Mouse (Mus musculus) CH12.LX (cell line): ENCODE data around the gene Nos1. TPM values are rescaled to one million over a fixed set of nuclear protein-coding genes. Genes with fewer than 3 reads are reported as not detected.
A peak's percentile ranks its signal among the peaks of the same experiment; 100 is the strongest.

Experiments
- DNase-seq: peaks from one replicate; pipeline ENCODE4 v3.0.0-alpha.2; 2013; ENCODE audit errors: extremely low read depth
- H3K27ac ChIP-seq: 2 replicates; pipeline ENCODE4 v1.5.1; 2012; ENCODE audit warnings: low read depth, mild to moderate bottlenecking, control low read depth, moderate library complexity; ENCODE audit not compliant: insufficient read depth
- H3K27me3 ChIP-seq: replicated peaks from 2 replicates; pipeline ENCODE3; 2012; ENCODE audit warnings: inconsistent platforms
- H3K36me3 ChIP-seq, 2 experiments: replicated peaks in 1 of 2; 2 replicates each; pipeline versions ENCODE3 to v1.6.1; 2012; ENCODE audit warnings: inconsistent platforms in 1 of 2, low read length in 1 of 2, mild to moderate bottlenecking in 1 of 2, mixed read lengths in 1 of 2, moderate library complexity in 1 of 2; ENCODE audit not compliant: control insufficient read depth in 1 of 2, insufficient read depth in 1 of 2
- H3K4me1 ChIP-seq, 2 experiments: 2 replicates each; pipeline ENCODE4 v1.6.1; 2012; ENCODE audit warnings: inconsistent platforms in 1 of 2, moderate library complexity in 1 of 2; ENCODE audit not compliant: insufficient read depth in 2 of 2, control insufficient read depth in 1 of 2
- H3K4me2 ChIP-seq: 2 replicates; pipeline ENCODE4 v1.6.1; 2012; ENCODE audit warnings: low read depth, mild to moderate bottlenecking, control low read depth; ENCODE audit not compliant: poor library complexity, insufficient read depth, severe bottlenecking
- H3K4me3 ChIP-seq, 3 experiments: fragments of 150-350 bp in 1 of 3; sonication (generic) in 1 of 3; replicated peaks in 1 of 3; 2 replicates each; pipeline versions ENCODE3 to v1.5.1; 2011 to 2012; ENCODE audit warnings: low read depth in 2 of 3, low read length in 2 of 3, mild to moderate bottlenecking in 2 of 3, moderate library complexity in 2 of 3, control low read depth in 1 of 3, improper control_type of control experiment in 1 of 3, inconsistent platforms in 1 of 3, mixed read lengths in 1 of 3; ENCODE audit not compliant: poor library complexity in 1 of 3
- H3K79me2 ChIP-seq: replicated peaks from 2 replicates; pipeline ENCODE4 v1.6.1; 2012; ENCODE audit warnings: mild to moderate bottlenecking, moderate library complexity; ENCODE audit not compliant: control insufficient read depth, poor library complexity, insufficient read depth, severe bottlenecking; ENCODE audit errors: extremely low read depth
- H3K9ac ChIP-seq: 2 replicates; pipeline ENCODE4 v1.6.1; 2012; ENCODE audit warnings: low read depth, mild to moderate bottlenecking, control low read depth, moderate library complexity; ENCODE audit not compliant: insufficient read depth
- H3K9me3 ChIP-seq: replicated peaks from 2 replicates; pipeline ENCODE3; 2012; ENCODE audit warnings: low read length, inconsistent platforms, mixed read lengths
- BHLHE40 ChIP-seq: IDR thresholded peaks from 2 replicates; pipeline ENCODE4 v1.6.1; 2011; ENCODE audit warnings: mild to moderate bottlenecking, low read depth, low read length, improper control_type of control experiment
- CHD1 ChIP-seq: IDR thresholded peaks from 2 replicates; pipeline ENCODE4 v1.6.1; 2012; ENCODE audit warnings: low read depth, low read length, improper control_type of control experiment, inconsistent platforms
- CTCF ChIP-seq, 2 experiments: IDR thresholded peaks in 1 of 2; conservative IDR thresholded peaks in 1 of 2; 2 replicates each; pipeline ENCODE4 v1.5.1; 2011 to 2012; ENCODE audit warnings: low read depth in 2 of 2, low read length in 2 of 2, improper control_type of control experiment in 1 of 2, inconsistent platforms in 1 of 2, mild to moderate bottlenecking in 1 of 2, moderate library complexity in 1 of 2
- ELF1 ChIP-seq: IDR thresholded peaks from 2 replicates; pipeline ENCODE4 v1.6.1; 2014; ENCODE audit warnings: low read depth, mild to moderate bottlenecking, inconsistent platforms, low read length, improper control_type of control experiment
- EP300 ChIP-seq: IDR thresholded peaks from 2 replicates; pipeline ENCODE4 v1.6.1; 2011; ENCODE audit warnings: low read length, improper control_type of control experiment
- ETS1 ChIP-seq: conservative IDR thresholded peaks from 2 replicates; pipeline ENCODE4 v1.6.1; 2012; ENCODE audit warnings: low read depth, mild to moderate bottlenecking, inconsistent platforms, low read length, improper control_type of control experiment, moderate library complexity
- GABPA ChIP-seq: IDR thresholded peaks from 2 replicates; pipeline ENCODE4 v1.6.1; 2012; ENCODE audit warnings: low read depth, low read length, improper control_type of control experiment, inconsistent platforms; ENCODE audit not compliant: insufficient replicate concordance
- HCFC1 ChIP-seq: IDR thresholded peaks from 2 replicates; pipeline ENCODE4 v1.6.1; 2012; ENCODE audit warnings: low read depth, mild to moderate bottlenecking, inconsistent platforms, low read length, improper control_type of control experiment
- IRF4 ChIP-seq: IDR thresholded peaks from 2 replicates; pipeline ENCODE4 v1.6.1; 2014; ENCODE audit warnings: low read depth, mild to moderate bottlenecking, inconsistent platforms, low read length, improper control_type of control experiment
- KAT2A ChIP-seq: IDR thresholded peaks from 2 replicates; pipeline ENCODE4 v1.6.1; 2012; ENCODE audit warnings: low read length, improper control_type of control experiment, inconsistent platforms; ENCODE audit not compliant: insufficient replicate concordance
- MAFK ChIP-seq: IDR thresholded peaks from 2 replicates; pipeline ENCODE4 v1.6.1; 2011; ENCODE audit warnings: low read length, improper control_type of control experiment; ENCODE audit not compliant: insufficient replicate concordance
- MEF2A ChIP-seq: IDR thresholded peaks from 2 replicates; pipeline ENCODE4 v1.6.1; 2014; ENCODE audit warnings: low read depth, mild to moderate bottlenecking, inconsistent platforms, low read length, improper control_type of control experiment, borderline replicate concordance
- MXI1 ChIP-seq: IDR thresholded peaks from 2 replicates; pipeline ENCODE4 v1.6.1; 2011; ENCODE audit warnings: mild to moderate bottlenecking, low read depth, low read length, improper control_type of control experiment
- NELFE ChIP-seq: IDR thresholded peaks from 2 replicates; pipeline ENCODE4 v1.6.1; 2011; ENCODE audit warnings: low read depth, low read length, improper control_type of control experiment
- POLR2AphosphoS2 ChIP-seq: IDR thresholded peaks from 2 replicates; pipeline ENCODE4 v1.6.1; 2011; ENCODE audit warnings: low read depth, low read length, improper control_type of control experiment
- RCOR1 ChIP-seq: conservative IDR thresholded peaks from 2 replicates; pipeline ENCODE4 v1.6.1; 2012; ENCODE audit warnings: low read depth, mild to moderate bottlenecking, inconsistent platforms, low read length, improper control_type of control experiment
- SMC3 ChIP-seq: IDR thresholded peaks from 2 replicates; pipeline ENCODE4 v1.6.1; 2011; ENCODE audit warnings: low read depth, low read length, improper control_type of control experiment
- TCF12 ChIP-seq: IDR thresholded peaks from 2 replicates; pipeline ENCODE4 v1.6.1; 2014; ENCODE audit warnings: low read depth, mild to moderate bottlenecking, inconsistent platforms, low read length, improper control_type of control experiment
- USF1 ChIP-seq: IDR thresholded peaks from 2 replicates; pipeline ENCODE4 v1.6.1; 2014; ENCODE audit warnings: low read depth, mild to moderate bottlenecking, inconsistent platforms, low read length, improper control_type of control experiment
- USF2 ChIP-seq: conservative IDR thresholded peaks from 2 replicates; pipeline ENCODE4 v1.6.1; 2011; ENCODE audit warnings: low read depth, low read length, improper control_type of control experiment
- ZKSCAN1 ChIP-seq: IDR thresholded peaks from 2 replicates; pipeline ENCODE4 v1.6.1; 2012; ENCODE audit warnings: low read depth, inconsistent platforms, low read length, improper control_type of control experiment, borderline replicate concordance
- ZNF384 ChIP-seq: IDR thresholded peaks from 2 replicates; pipeline ENCODE4 v1.6.1; 2012; ENCODE audit warnings: low read depth, low read length, improper control_type of control experiment, inconsistent platforms
- dilution Hi-C: fragments of 300-500 bp; cut with MboI; formaldehyde crosslinking; loops from 2 replicates; pipeline ENCODE4 v1.14.3; 2020; ENCODE audit warnings: low sequenced_read_pairs; ENCODE audit not compliant: extremely low pct_unique_long_range_greater_than_20kb, extremely low pct_ligation_motif_present
- in situ Hi-C: fragments of 300-500 bp; cut with MboI; formaldehyde crosslinking; loops from 3 replicates; pipeline ENCODE4 v1.14.3; 2019; ENCODE audit warnings: low sequenced_read_pairs, low pct_ligation_motif_present, low pct_unique_long_range_greater_than_20kb, mixed read lengths
- polyA plus RNA-seq: library from polyadenylated mRNA; unstranded; fragments of >175 nt; gene quantifications from 2 replicates; pipeline ENCODE4 v1.2.1, GENCODE M21; 2012; ENCODE audit warnings: low read depth; ENCODE audit not compliant: insufficient read length
- total RNA-seq, 2 experiments: library from RNA; depleted of rRNA; stranded (reverse); fragments of 300-350 nt in 1 of 2; fragments of >200 nt in 1 of 2; gene quantifications; 2 replicates each; pipeline ENCODE4 v1.2.3; 2012 to 2014

Nos1 gene
- total and polyA plus RNA-seq, 3 experiments: 2.4 to 17.0 (median 5.6) TPM

- Histone ChIP-seq H3K27ac (no peak overlapping the region), H3K4me3 (no peak overlapping the region), H3K4me1 (peaks cover 7% of the 10 kb centered on the region in 2 experiments), H3K36me3 (no peaks in the 10 kb centered on the region), H3K9ac (no peak overlapping the region), H3K79me2 (no peaks in the 10 kb centered on the region), H3K9me3 (peaks cover 8% of the 10 kb centered on the region), H3K4me2 (no peak overlapping the region), H3K27me3 (peaks cover 3% of the 10 kb centered on the region)
- DNase-seq: no peak
- TF ChIP-seq RCOR1 (no peak), MAFK (peak; percentile 70; the same call in 1 of the 2 replicates), USF2 (no peak)
- dilution Hi-C loops: no loop called here
- in situ Hi-C loops: no loop called here
Measured at GRCm38 (mm10) chr5:117967659-117968069, 186.8 kb downstream of the Nos1 start.

GRCm38 (mm10) chr5:117969681-117970427, 189.0 kb downstream of the Nos1 start:
- in situ Hi-C loops (no loop called here), dilution Hi-C loops (no loop called here)
- Histone ChIP-seq H3K36me3 (no peaks in the 10 kb centered on the region), H3K9ac (no peak overlapping the region), H3K9me3 (peaks cover 8% of the 10 kb centered on the region), H3K27me3 (peaks cover 3% of the 10 kb centered on the region), H3K79me2 (no peaks in the 10 kb centered on the region), H3K4me1 (peaks cover 0 to 7% of the 10 kb centered on the region in 2 experiments; a peak in 2 of 4 replicates), H3K27ac (no peak overlapping the region), H3K4me2 (no peak overlapping the region), H3K4me3 (no peak overlapping the region)
- no peak for DNase-seq
- TF ChIP-seq CHD1 (no peak), POLR2AphosphoS2 (no peak), ETS1 (no peak), SMC3 (no peak), ZKSCAN1 (no peak), USF2 (no peak), ZNF384 (no peak), MEF2A (no peak), KAT2A (no peak), NELFE (no peak), USF1 (no peak), GABPA (no peak), CTCF (conservative IDR thresholded peaks at IDR 0.05 in 1 of 2, IDR thresholded peaks at IDR 0.05 in 1 of 2; ENCODE audit: low read depth in 2 of 2, low read length in 2 of 2) (no peak), BHLHE40 (no peak), ELF1 (no peak), HCFC1 (no peak), MXI1 (no peak), IRF4 (no peak), EP300 (no peak), TCF12 (no peak)
- TF ChIP-seq, all 38 proteins: peak for 0
